Mouse (Mus musculus): ENCODE measurements at regions not wholly inside any gene's neighbourhood (a gene's known extent, or its start where the extent isn't known, plus 50 kb on each side); places are given as distances from the start of the nearest gene placed in this dataset.

GRCm38 (mm10) chr6:140993643-140994580 is 255.2 kb upstream of the Pde3a start:
- ATAC-seq (ENCODE audit: low FRiP score, low read depth) = peak; percentile 61
- H3K4me1 ChIP-seq = peaks cover 12% of the 10 kb centered on the region; the same call in 1 of the 2 replicates
- H3K27ac ChIP-seq (replicated peaks) = no peak overlapping the region

GRCm38 (mm10) chr6:140995340-140996135 is 253.5 kb upstream of the Pde3a start:
- no peak overlapping the region for H3K4me3 ChIP-seq
- H3K36me3 ChIP-seq = no peaks in the 10 kb centered on the region
- H3K9ac ChIP-seq (replicated peaks) = no peak overlapping the region
- no peaks in the 10 kb centered on the region for H3K27me3 ChIP-seq
- no peak overlapping the region for H3K4me2 ChIP-seq (replicated peaks)
- H3K4me1 ChIP-seq = peaks cover 12% of the 10 kb centered on the region; the same call in 1 of the 2 replicates
- H3K27ac ChIP-seq (replicated peaks) = peak overlapping the region; percentile 58
- 39% methylated on average over 14 of the region's 14 CpGs for WGBS
- peak; percentile 72 for ATAC-seq (ENCODE audit: low FRiP score, low read depth)
- H3K9me3 ChIP-seq = no peaks in the 10 kb centered on the region

More at GRCm38 (mm10) chr6:140993643-140994580, 255.2 kb upstream of the Pde3a start:
- H3K9ac ChIP-seq (replicated peaks) = no peak overlapping the region
- H3K9me3 ChIP-seq = no peaks in the 10 kb centered on the region
- WGBS = 65% methylated on average over 13 of the region's 13 CpGs
- H3K4me2 ChIP-seq (replicated peaks) = no peak overlapping the region
- no peaks in the 10 kb centered on the region for H3K27me3 ChIP-seq
- no peak overlapping the region for H3K4me3 ChIP-seq
- no peaks in the 10 kb centered on the region for H3K36me3 ChIP-seq

- Histone ChIP-seq H3K27ac (replicated peaks) (no peak overlapping the region), H3K4me3 (no peak overlapping the region), H3K36me3 (no peaks in the 10 kb centered on the region), H3K9me3 (no peaks in the 10 kb centered on the region), H3K9ac (replicated peaks) (no peak overlapping the region), H3K4me2 (replicated peaks) (no peak overlapping the region), H3K27me3 (no peaks in the 10 kb centered on the region), H3K4me1 (peaks cover 12% of the 10 kb centered on the region; the same call in 1 of the 2 replicates)
- 75% methylated on average over 7 of the region's 7 CpGs for WGBS
- ATAC-seq (ENCODE audit: low FRiP score, low read depth) = no peak
Measured at GRCm38 (mm10) chr6:140998069-140998468, 251.0 kb upstream of the Pde3a start.

GRCm38 (mm10) chr6:141000552-141000951 is 248.5 kb upstream of the Pde3a start:
- no peak for ATAC-seq (ENCODE audit: low FRiP score, low read depth)
- 57% methylated on average over 2 of the region's 2 CpGs for WGBS
- H3K27me3 ChIP-seq = no peaks in the 10 kb centered on the region
- H3K36me3 ChIP-seq = no peaks in the 10 kb centered on the region
- H3K4me1 ChIP-seq = peaks cover 3% of the 10 kb centered on the region; the same call in 1 of the 2 replicates
- no peaks in the 10 kb centered on the region for H3K9me3 ChIP-seq
- H3K27ac ChIP-seq (replicated peaks) = no peak overlapping the region
- H3K4me2 ChIP-seq (replicated peaks) = no peak overlapping the region
- H3K4me3 ChIP-seq = no peak overlapping the region
- no peak overlapping the region for H3K9ac ChIP-seq (replicated peaks)

GRCm38 (mm10) chr6:141001306-141001705 is 247.8 kb upstream of the Pde3a start:
- Histone ChIP-seq H3K9me3 (no peaks in the 10 kb centered on the region), H3K27ac (replicated peaks) (no peak overlapping the region), H3K27me3 (no peaks in the 10 kb centered on the region), H3K4me3 (no peak overlapping the region), H3K9ac (replicated peaks) (no peak overlapping the region), H3K4me1 (no peaks in the 10 kb centered on the region), H3K4me2 (replicated peaks) (no peak overlapping the region), H3K36me3 (no peaks in the 10 kb centered on the region)
- WGBS = 91% methylated on average over 3 of the region's 3 CpGs
- no peak for ATAC-seq (ENCODE audit: low FRiP score, low read depth)

- no peak for ATAC-seq (ENCODE audit: low FRiP score, low read depth)
- H3K27ac ChIP-seq (replicated peaks) = no peak overlapping the region
- no peaks in the 10 kb centered on the region for H3K4me1 ChIP-seq
- no peaks in the 10 kb centered on the region for H3K36me3 ChIP-seq
- 94% methylated on average over 11 of the region's 11 CpGs for WGBS
- H3K4me2 ChIP-seq (replicated peaks) = no peak overlapping the region
- no peak overlapping the region for H3K9ac ChIP-seq (replicated peaks)
- no peak overlapping the region for H3K4me3 ChIP-seq
- no peaks in the 10 kb centered on the region for H3K9me3 ChIP-seq
- no peaks in the 10 kb centered on the region for H3K27me3 ChIP-seq
Measured at GRCm38 (mm10) chr6:141015055-141015681, 233.9 kb upstream of the Pde3a start.

GRCm38 (mm10) chr6:141023501-141023900 is 225.6 kb upstream of the Pde3a start:
- Histone ChIP-seq H3K4me1 (no peaks in the 10 kb centered on the region), H3K36me3 (no peaks in the 10 kb centered on the region), H3K27ac (replicated peaks) (no peak overlapping the region), H3K4me3 (no peak overlapping the region), H3K9me3 (no peaks in the 10 kb centered on the region), H3K9ac (replicated peaks) (no peak overlapping the region), H3K27me3 (no peaks in the 10 kb centered on the region), H3K4me2 (replicated peaks) (no peak overlapping the region)
- 84% methylated on average over 4 of the region's 4 CpGs for WGBS
- ATAC-seq (ENCODE audit: low FRiP score, low read depth) = no peak

GRCm38 (mm10) chr6:141027353-141027752 is 221.7 kb upstream of the Pde3a start:
- WGBS = 85% methylated on average over 4 of the region's 4 CpGs
- H3K27ac ChIP-seq (replicated peaks) = no peak overlapping the region
- H3K36me3 ChIP-seq = no peaks in the 10 kb centered on the region
- no peaks in the 10 kb centered on the region for H3K4me1 ChIP-seq
- no peak overlapping the region for H3K9ac ChIP-seq (replicated peaks)
- no peak for ATAC-seq (ENCODE audit: low FRiP score, low read depth)
- no peaks in the 10 kb centered on the region for H3K27me3 ChIP-seq
- no peak overlapping the region for H3K4me2 ChIP-seq (replicated peaks)
- no peaks in the 10 kb centered on the region for H3K9me3 ChIP-seq
- H3K4me3 ChIP-seq = no peak overlapping the region

- Histone ChIP-seq H3K9ac (replicated peaks) (no peak overlapping the region), H3K4me2 (replicated peaks) (no peak overlapping the region), H3K4me1 (no peaks in the 10 kb centered on the region), H3K4me3 (no peak overlapping the region), H3K27me3 (no peaks in the 10 kb centered on the region), H3K36me3 (no peaks in the 10 kb centered on the region), H3K27ac (replicated peaks) (no peak overlapping the region), H3K9me3 (no peaks in the 10 kb centered on the region)
- WGBS = 92% methylated on average over 5 of the region's 5 CpGs
- ATAC-seq (ENCODE audit: low FRiP score, low read depth) = no peak
Measured at GRCm38 (mm10) chr6:141027787-141028186, 221.3 kb upstream of the Pde3a start.

GRCm38 (mm10) chr6:141034824-141035223 is 214.2 kb upstream of the Pde3a start:
- no peaks in the 10 kb centered on the region for H3K4me1 ChIP-seq
- H3K4me2 ChIP-seq (replicated peaks) = no peak overlapping the region
- ATAC-seq (ENCODE audit: low FRiP score, low read depth) = no peak
- no peaks in the 10 kb centered on the region for H3K36me3 ChIP-seq
- H3K4me3 ChIP-seq = no peak overlapping the region
- H3K27me3 ChIP-seq = no peaks in the 10 kb centered on the region
- WGBS = 85% methylated on average over 5 of the region's 5 CpGs
- no peak overlapping the region for H3K9ac ChIP-seq (replicated peaks)
- H3K27ac ChIP-seq (replicated peaks) = no peak overlapping the region
- H3K9me3 ChIP-seq = no peaks in the 10 kb centered on the region

GRCm38 (mm10) chr6:141041358-141041757 is 207.7 kb upstream of the Pde3a start:
- H3K27me3 ChIP-seq = no peaks in the 10 kb centered on the region
- WGBS = 71% methylated on average over 5 of the region's 5 CpGs
- H3K9me3 ChIP-seq = no peaks in the 10 kb centered on the region
- H3K4me2 ChIP-seq (replicated peaks) = no peak overlapping the region
- ATAC-seq (ENCODE audit: low FRiP score, low read depth) = peak; percentile 65; the same call in 1 of the 2 replicates
- H3K9ac ChIP-seq (replicated peaks) = no peak overlapping the region
- H3K27ac ChIP-seq (replicated peaks) = no peak overlapping the region
- H3K36me3 ChIP-seq = no peaks in the 10 kb centered on the region
- H3K4me1 ChIP-seq = no peaks in the 10 kb centered on the region; the same call in 1 of the 2 replicates
- H3K4me3 ChIP-seq = no peak overlapping the region

All from midbrain, embryonic 12.5 days (tissue).